Mouse (Mus musculus): ENCODE measurements around the gene Insm1. TPM values are rescaled to one million over a fixed set of nuclear protein-coding genes. Genes with fewer than 3 reads are reported as not detected.

Insm1 gene
- polyA plus RNA-seq, 1 experiment from 2014 or later: not detected

GRCm38 (mm10) chr2:146222279-146223175 lies 806 bp downstream of the Insm1 start:
- H3K4me3 ChIP-seq (ENCODE audit: low read depth, low read length): peak overlapping the region; percentile 54
- H3K36me3 ChIP-seq (ENCODE audit: control insufficient read depth, insufficient read depth): no peaks in the 10 kb centered on the region
- WGBS (ENCODE audit: insufficient replicate concordance): under 1% methylated on average over 116 of the region's 133 CpGs
- no peak overlapping the region for H3K9ac ChIP-seq (ENCODE audit: low read depth, low read length)
- H3K9me3 ChIP-seq (replicated peaks; ENCODE audit: control insufficient read depth, low read length): no peaks in the 10 kb centered on the region
- peaks cover 96% of the 10 kb centered on the region for H3K27me3 ChIP-seq (ENCODE audit: control insufficient read depth, insufficient read depth, low read depth, low read length)
- H3K4me2 ChIP-seq (ENCODE audit: low read depth, low read length): peak overlapping the region; percentile 65
- peaks cover 11% of the 10 kb centered on the region for H3K4me1 ChIP-seq (ENCODE audit: control insufficient read depth, low read depth, low read length)
- no peak for ATAC-seq (ENCODE audit: low read depth)
- H3K27ac ChIP-seq (ENCODE audit: low read length): no peak overlapping the region

- Histone ChIP-seq H3K4me3 (ENCODE audit: low read depth, low read length) (peak overlapping the region; percentile 54), H3K36me3 (ENCODE audit: control insufficient read depth, insufficient read depth) (no peaks in the 10 kb centered on the region), H3K4me1 (ENCODE audit: control insufficient read depth, low read depth, low read length) (peaks cover 11% of the 10 kb centered on the region), H3K9me3 (replicated peaks; ENCODE audit: control insufficient read depth, low read length) (no peaks in the 10 kb centered on the region), H3K27ac (ENCODE audit: low read length) (no peak overlapping the region), H3K27me3 (ENCODE audit: control insufficient read depth, insufficient read depth, low read depth, low read length) (peaks cover 88% of the 10 kb centered on the region), H3K4me2 (ENCODE audit: low read depth, low read length) (peak overlapping the region; percentile 65), H3K9ac (ENCODE audit: low read depth, low read length) (no peak overlapping the region)
- ATAC-seq (ENCODE audit: low read depth): no peak
- WGBS (ENCODE audit: insufficient replicate concordance): 2% methylated on average over 67 of the region's 75 CpGs
Observed at GRCm38 (mm10) chr2:146223176-146223905, 1.6 kb downstream of the Insm1 start.

GRCm38 (mm10) chr2:146224141-146224540 lies 2.4 kb downstream of the Insm1 start:
- Histone ChIP-seq H3K27me3 (ENCODE audit: control insufficient read depth, insufficient read depth, low read depth, low read length) (peaks cover 85% of the 10 kb centered on the region), H3K9me3 (replicated peaks; ENCODE audit: control insufficient read depth, low read length) (no peaks in the 10 kb centered on the region), H3K27ac (ENCODE audit: low read length) (no peak overlapping the region), H3K36me3 (ENCODE audit: control insufficient read depth, insufficient read depth) (no peaks in the 10 kb centered on the region), H3K4me3 (ENCODE audit: low read depth, low read length) (no peak overlapping the region), H3K9ac (ENCODE audit: low read depth, low read length) (no peak overlapping the region), H3K4me1 (ENCODE audit: control insufficient read depth, low read depth, low read length) (peaks cover 11% of the 10 kb centered on the region), H3K4me2 (ENCODE audit: low read depth, low read length) (no peak overlapping the region)
- WGBS (ENCODE audit: insufficient replicate concordance): 17% methylated on average over 7 of the region's 7 CpGs
- no peak for ATAC-seq (ENCODE audit: low read depth)

GRCm38 (mm10) chr2:146225818-146226217 lies 4.1 kb downstream of the Insm1 start:
- H3K9ac ChIP-seq (ENCODE audit: low read depth, low read length): no peak overlapping the region
- no peak overlapping the region for H3K4me2 ChIP-seq (ENCODE audit: low read depth, low read length)
- ATAC-seq (ENCODE audit: low read depth): no peak
- H3K27me3 ChIP-seq (ENCODE audit: control insufficient read depth, insufficient read depth, low read depth, low read length): peaks cover 70% of the 10 kb centered on the region
- H3K36me3 ChIP-seq (ENCODE audit: control insufficient read depth, insufficient read depth): no peaks in the 10 kb centered on the region
- H3K4me1 ChIP-seq (ENCODE audit: control insufficient read depth, low read depth, low read length): peaks cover 11% of the 10 kb centered on the region
- 9% methylated on average over 6 of the region's 6 CpGs for WGBS (ENCODE audit: insufficient replicate concordance)
- no peak overlapping the region for H3K4me3 ChIP-seq (ENCODE audit: low read depth, low read length)
- H3K9me3 ChIP-seq (replicated peaks; ENCODE audit: control insufficient read depth, low read length): no peaks in the 10 kb centered on the region
- no peak overlapping the region for H3K27ac ChIP-seq (ENCODE audit: low read length)

GRCm38 (mm10) chr2:146226484-146226883 lies 4.8 kb downstream of the Insm1 start:
- Histone ChIP-seq H3K9ac (ENCODE audit: low read depth, low read length) (no peak overlapping the region), H3K36me3 (ENCODE audit: control insufficient read depth, insufficient read depth) (no peaks in the 10 kb centered on the region), H3K27me3 (ENCODE audit: control insufficient read depth, insufficient read depth, low read depth, low read length) (peaks cover 63% of the 10 kb centered on the region), H3K4me3 (ENCODE audit: low read depth, low read length) (no peak overlapping the region), H3K27ac (ENCODE audit: low read length) (no peak overlapping the region), H3K4me1 (ENCODE audit: control insufficient read depth, low read depth, low read length) (peaks cover 8% of the 10 kb centered on the region), H3K4me2 (ENCODE audit: low read depth, low read length) (no peak overlapping the region), H3K9me3 (replicated peaks; ENCODE audit: control insufficient read depth, low read length) (no peaks in the 10 kb centered on the region)
- ATAC-seq (ENCODE audit: low read depth): no peak
- WGBS (ENCODE audit: insufficient replicate concordance): 8% methylated on average over 9 of the region's 9 CpGs

- Histone ChIP-seq H3K36me3 (ENCODE audit: control insufficient read depth, insufficient read depth) (no peaks in the 10 kb centered on the region), H3K4me1 (ENCODE audit: control insufficient read depth, low read depth, low read length) (no peaks in the 10 kb centered on the region; the same call in none of the 2 replicates), H3K9ac (ENCODE audit: low read depth, low read length) (no peak overlapping the region), H3K4me2 (ENCODE audit: low read depth, low read length) (no peak overlapping the region), H3K27ac (ENCODE audit: low read length) (no peak overlapping the region), H3K9me3 (replicated peaks; ENCODE audit: control insufficient read depth, low read length) (no peaks in the 10 kb centered on the region), H3K4me3 (ENCODE audit: low read depth, low read length) (no peak overlapping the region), H3K27me3 (ENCODE audit: control insufficient read depth, insufficient read depth, low read depth, low read length) (peaks cover 52% of the 10 kb centered on the region)
- WGBS (ENCODE audit: insufficient replicate concordance): 45% methylated on average over 3 of the region's 3 CpGs
- no peak for ATAC-seq (ENCODE audit: low read depth)
Observed at GRCm38 (mm10) chr2:146227646-146228045, 5.9 kb downstream of the Insm1 start.

- Histone ChIP-seq H3K9ac (ENCODE audit: low read depth, low read length) (no peak overlapping the region), H3K36me3 (ENCODE audit: control insufficient read depth, insufficient read depth) (no peaks in the 10 kb centered on the region), H3K27ac (ENCODE audit: low read length) (no peak overlapping the region), H3K4me2 (ENCODE audit: low read depth, low read length) (no peak overlapping the region), H3K27me3 (ENCODE audit: control insufficient read depth, insufficient read depth, low read depth, low read length) (peaks cover 44% of the 10 kb centered on the region), H3K4me3 (ENCODE audit: low read depth, low read length) (no peak overlapping the region), H3K4me1 (ENCODE audit: control insufficient read depth, low read depth, low read length) (no peaks in the 10 kb centered on the region), H3K9me3 (replicated peaks; ENCODE audit: control insufficient read depth, low read length) (no peaks in the 10 kb centered on the region)
- no peak for ATAC-seq (ENCODE audit: low read depth)
- 61% methylated on average over 2 of the region's 2 CpGs for WGBS (ENCODE audit: insufficient replicate concordance)
Observed at GRCm38 (mm10) chr2:146228435-146228834, 6.7 kb downstream of the Insm1 start.

GRCm38 (mm10) chr2:146231485-146231884 lies 9.8 kb downstream of the Insm1 start:
- no peaks in the 10 kb centered on the region for H3K9me3 ChIP-seq (replicated peaks; ENCODE audit: control insufficient read depth, low read length)
- WGBS (ENCODE audit: insufficient replicate concordance): 71% methylated on average over 2 of the region's 2 CpGs
- H3K4me1 ChIP-seq (ENCODE audit: control insufficient read depth, low read depth, low read length): no peaks in the 10 kb centered on the region

More at GRCm38 (mm10) chr2:146231485-146231884, 9.8 kb downstream of the Insm1 start:
- no peaks in the 10 kb centered on the region for H3K36me3 ChIP-seq (ENCODE audit: control insufficient read depth, insufficient read depth)
- no peak overlapping the region for H3K27ac ChIP-seq (ENCODE audit: low read length)
- H3K4me3 ChIP-seq (ENCODE audit: low read depth, low read length): no peak overlapping the region
- no peak overlapping the region for H3K9ac ChIP-seq (ENCODE audit: low read depth, low read length)
- peaks cover 14% of the 10 kb centered on the region for H3K27me3 ChIP-seq (ENCODE audit: control insufficient read depth, insufficient read depth, low read depth, low read length)
- no peak overlapping the region for H3K4me2 ChIP-seq (ENCODE audit: low read depth, low read length)
- ATAC-seq (ENCODE audit: low read depth): no peak
